Mouse (Mus musculus) gastrocnemius, postnatal 14 days (tissue): Measurements from ENCODE around the gene Mgat4c. TPM values are rescaled to one million over a fixed set of nuclear protein-coding genes. Genes with fewer than 3 reads are reported as not detected.

Source experiments
- DNase-seq: peaks from one replicate; pipeline ENCODE4 v3.0.0; 2021; ENCODE audit warnings: mixed read lengths
- intact Hi-C: fragments of 180-260 bp; cut with DNase I; formaldehyde crosslinking; loops from one replicate; pipeline ENCODE4 v1.15.1; 2025; ENCODE audit warnings: low total_unique reads
- long read RNA-seq, 2 experiments: library from polyadenylated mRNA; stranded (forward); transcript quantifications; one replicate each; pipeline ENCODE4 v2.0.0; 2021
- total RNA-seq, 2 experiments: library from RNA; stranded (reverse); gene quantifications; 2 replicates each; pipeline ENCODE4 v1.2.3; 2021

Gene Mgat4c
- total RNA-seq: not detected
- long read RNA-seq, experiment 1: 0 reads
- long read RNA-seq, experiment 2: 0 reads

DNA sequence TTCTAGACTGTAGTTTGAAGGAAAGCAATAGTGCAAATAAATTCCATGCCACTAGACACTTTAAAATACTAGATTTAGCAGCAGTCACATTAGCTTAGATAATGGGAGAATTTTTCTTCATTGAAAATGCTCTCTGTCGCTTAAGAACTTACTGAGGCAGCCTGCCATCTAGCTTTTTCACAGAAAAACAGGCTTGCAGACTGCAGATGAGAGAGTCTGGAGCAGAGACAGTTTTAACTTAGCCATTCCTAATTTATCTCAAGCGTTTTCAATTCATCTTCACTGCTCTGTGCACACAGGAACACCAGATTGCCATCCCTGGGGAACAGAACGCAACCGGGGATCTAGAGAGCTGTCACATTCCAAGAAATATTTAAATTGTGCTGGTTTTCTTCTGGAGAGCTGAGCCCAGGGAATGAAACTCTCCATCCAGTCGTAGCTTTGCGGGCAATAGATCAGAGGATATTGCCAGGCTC, at the start of gene Mgat4c:
Gene Mgat4c, plus strand, starts transcription at position 51 of the 476 bp plus-strand sequence.
- intact Hi-C loops: no loop called here
- no peak for DNase-seq

DNA sequence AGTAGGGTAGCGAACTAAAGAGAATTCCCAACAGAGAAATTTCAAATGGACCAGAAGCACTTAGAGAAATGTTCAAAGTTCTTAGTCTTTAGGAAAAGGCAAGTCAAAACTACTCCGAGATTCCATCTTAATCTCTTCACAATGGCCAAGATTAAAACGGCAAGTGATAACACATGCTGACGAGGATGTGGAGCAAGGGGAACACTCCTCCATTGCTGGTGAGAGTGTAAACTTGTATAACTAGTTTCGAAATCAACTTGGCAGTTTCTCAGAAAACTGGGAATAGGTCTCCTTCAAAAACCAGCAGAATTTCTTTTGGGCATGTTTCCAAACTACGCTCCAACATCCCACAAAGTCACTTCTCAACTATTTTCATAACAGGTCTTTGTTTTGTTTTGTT, 46.0 kb upstream of the Mgat4c start:
- no peak for DNase-seq
- intact Hi-C loops: no loop called here

DNA sequence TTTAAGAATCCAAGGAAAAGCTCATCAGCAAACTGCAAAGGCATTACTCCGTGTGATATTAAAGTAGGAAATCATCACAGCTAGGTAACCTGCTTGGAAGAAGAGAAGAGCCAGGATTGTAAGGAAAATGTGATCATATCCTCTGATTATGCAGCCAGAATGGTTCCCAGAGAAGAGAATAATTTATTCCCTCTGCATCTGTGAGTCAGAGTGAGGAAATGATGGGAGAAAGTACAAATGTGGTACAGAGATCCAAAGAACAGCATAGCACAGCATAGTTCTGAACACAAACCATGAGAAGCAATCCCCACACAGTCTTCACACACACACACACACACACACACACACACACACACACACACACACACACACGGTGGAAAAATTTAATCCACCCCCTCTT, 40.2 kb upstream of the Mgat4c start:
- no peak for DNase-seq
- intact Hi-C loops: no loop called here

DNA sequence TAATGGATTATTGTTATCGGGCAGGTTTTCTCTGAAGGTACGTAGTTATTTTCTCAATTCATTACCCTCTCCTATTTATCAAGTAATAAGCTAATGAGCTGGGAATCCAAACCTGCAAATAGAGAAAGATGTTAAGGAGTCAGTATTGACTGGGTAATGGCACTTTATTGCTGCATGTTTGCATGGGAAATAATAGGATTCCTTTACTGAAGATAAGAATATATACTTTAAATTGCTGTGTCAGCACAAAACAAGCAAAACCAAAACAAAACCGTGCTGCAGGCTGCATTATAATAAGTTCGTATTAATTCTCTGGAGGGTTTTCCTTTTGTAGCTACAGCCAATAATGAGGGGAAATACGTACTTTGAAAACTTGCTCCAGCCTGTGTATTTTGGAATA, 627 bp downstream of the Mgat4c start:
- DNase-seq: no peak
- intact Hi-C loops: no loop called here

GRCm38 (mm10) chr10:101761828-101762227, 80.5 kb downstream of the Mgat4c start:
- DNase-seq: no peak
- intact Hi-C loops: no loop called here

DNA sequence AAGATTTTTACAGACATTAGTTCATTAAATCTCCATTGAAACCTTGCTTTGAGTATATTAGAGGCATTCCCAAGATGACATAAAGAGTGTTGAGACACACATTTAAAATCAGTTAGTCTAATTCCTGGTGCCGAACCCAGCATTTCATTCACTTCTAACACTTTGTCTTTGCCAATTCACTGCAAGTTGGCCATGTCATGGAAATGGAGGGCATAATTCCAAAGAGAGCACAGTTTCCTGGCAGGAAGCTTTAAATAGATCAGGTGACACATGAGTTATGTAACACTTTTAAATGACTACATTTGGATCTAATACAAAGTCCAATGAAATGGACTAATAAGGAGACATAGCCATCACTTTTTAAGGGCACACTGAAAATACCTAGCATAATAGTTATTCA, 89.4 kb downstream of the Mgat4c start:
- intact Hi-C loops: no loop called here
- DNase-seq: no peak

DNA sequence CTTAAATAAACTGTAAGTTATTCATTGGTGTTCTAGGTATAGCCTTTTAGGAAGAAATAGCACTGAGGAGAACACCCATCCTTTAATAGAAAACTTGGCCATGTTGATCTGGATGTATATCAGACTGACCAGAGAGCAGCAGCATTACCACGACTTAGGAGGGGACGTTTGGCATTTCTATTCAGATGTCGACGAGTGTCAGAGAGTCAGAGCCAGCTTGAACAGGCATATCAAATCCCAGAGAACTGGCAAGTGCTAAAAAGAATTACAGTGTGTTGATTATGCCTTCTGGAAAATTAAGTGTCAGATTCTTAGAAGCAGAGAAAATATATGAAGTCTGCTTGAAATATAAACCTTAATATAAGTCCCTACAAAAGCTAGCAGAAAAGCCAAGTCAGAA, 89.9 kb downstream of the Mgat4c start:
- intact Hi-C loops: no loop called here
- DNase-seq: no peak

GRCm38 (mm10) chr10:101783161-101783744, 102.0 kb downstream of the Mgat4c start:
- DNase-seq: no peak
- intact Hi-C loops: no loop called here

DNA sequence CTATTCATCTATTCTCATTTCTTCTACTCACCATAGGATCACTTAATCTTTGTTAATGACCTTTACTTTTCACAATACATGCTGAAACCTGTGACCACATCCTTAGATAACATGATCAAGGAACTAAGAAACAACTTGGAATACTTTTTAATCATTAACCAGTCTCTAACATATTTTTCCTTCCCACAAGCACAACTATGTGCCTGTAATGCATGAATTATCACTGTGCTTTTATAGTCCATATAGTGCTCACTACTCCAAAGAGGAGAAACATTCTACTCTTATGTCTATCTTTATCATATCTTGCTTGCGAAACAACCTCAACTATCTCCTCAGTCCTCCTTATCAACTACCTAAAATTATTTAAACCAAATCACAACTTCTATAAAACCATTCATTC, 114.2 kb downstream of the Mgat4c start:
- intact Hi-C loops: no loop called here
- no peak for DNase-seq

DNA sequence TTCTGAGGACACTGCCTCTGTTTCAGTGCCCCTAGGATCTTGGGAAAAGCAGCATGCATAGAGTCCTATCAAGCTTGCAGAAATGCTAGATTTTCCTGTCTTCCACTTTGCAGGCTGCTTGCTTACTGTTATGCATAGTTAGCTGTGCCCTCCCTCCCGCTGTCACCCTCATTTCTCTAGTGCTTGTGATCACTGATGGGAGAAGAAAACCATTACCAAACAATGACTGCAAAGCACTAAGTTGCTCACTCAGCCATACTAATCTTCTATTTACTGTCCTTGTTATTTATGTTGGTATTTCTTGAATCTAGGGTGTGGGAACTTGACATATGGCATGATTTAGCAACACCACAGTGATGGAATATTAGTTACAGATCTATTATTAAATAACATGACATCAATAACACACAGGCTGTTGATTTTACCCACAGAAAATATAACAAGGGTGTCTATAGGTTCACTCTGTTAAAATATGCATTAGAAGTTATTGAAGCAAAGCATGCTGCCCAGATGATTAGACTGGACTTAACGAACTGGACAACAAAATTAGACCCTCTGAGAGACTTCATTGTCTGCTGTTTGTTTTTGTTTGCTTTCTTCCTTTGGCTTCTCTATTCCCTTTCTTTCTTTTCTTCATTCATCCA, 117.7 kb downstream of the Mgat4c start:
- intact Hi-C loops: no loop called here
- DNase-seq: no peak

- DNase-seq: no peak
- intact Hi-C loops: no loop called here
Observed at GRCm38 (mm10) chr10:101808768-101809167, 127.5 kb downstream of the Mgat4c start.

GRCm38 (mm10) chr10:101816902-101817301, 135.6 kb downstream of the Mgat4c start:
- DNase-seq: no peak
- intact Hi-C loops: no loop called here

- intact Hi-C loops: no loop called here
- DNase-seq: no peak
Observed at GRCm38 (mm10) chr10:101827944-101828343, 146.7 kb downstream of the Mgat4c start.

GRCm38 (mm10) chr10:101856115-101856514, 174.8 kb downstream of the Mgat4c start:
- no peak for DNase-seq
- intact Hi-C loops: no loop called here

DNA sequence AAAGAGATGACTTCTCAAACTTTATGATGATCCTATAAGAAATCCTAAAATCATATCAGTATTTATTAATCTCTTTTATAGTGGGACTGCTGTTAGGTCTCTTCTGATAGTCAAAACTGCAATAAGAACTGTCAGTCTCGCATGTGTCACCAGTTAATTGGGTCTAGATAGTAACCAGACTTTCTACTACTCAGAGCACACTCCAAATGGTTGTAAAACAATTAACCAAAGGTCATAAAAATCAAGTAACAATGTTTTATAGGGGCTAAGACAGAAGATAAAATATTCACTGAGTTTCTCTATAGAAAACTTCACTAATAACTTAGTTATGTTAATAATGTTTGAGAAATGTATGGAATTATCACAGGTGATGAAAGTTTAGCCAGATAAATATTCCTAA, 208.6 kb downstream of the Mgat4c start:
- intact Hi-C loops: no loop called here
- DNase-seq: no peak

DNA sequence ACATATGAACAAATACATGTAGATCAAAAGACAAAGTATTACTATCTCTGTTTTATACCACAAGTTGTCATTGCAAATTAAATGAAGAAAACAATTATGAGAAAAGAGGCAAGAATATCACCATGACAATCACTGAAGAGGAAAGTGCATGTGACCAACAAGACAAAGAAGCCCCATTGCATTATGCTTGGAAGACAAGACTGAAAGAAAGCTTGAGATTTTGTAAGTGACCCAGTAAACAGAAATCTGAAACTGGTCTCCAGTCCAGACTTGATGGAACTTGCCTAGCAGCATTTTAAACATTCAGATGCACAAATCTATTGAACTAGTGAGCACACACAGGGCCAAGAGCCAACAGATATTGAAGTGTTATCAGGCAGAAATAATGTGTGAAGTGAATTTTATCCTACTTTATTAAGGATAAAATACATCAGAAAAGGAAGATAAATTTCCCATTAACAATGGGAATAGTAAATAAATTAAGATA, 236.1 kb downstream of the Mgat4c start:
- intact Hi-C loops: no loop called here
- no peak for DNase-seq

DNA sequence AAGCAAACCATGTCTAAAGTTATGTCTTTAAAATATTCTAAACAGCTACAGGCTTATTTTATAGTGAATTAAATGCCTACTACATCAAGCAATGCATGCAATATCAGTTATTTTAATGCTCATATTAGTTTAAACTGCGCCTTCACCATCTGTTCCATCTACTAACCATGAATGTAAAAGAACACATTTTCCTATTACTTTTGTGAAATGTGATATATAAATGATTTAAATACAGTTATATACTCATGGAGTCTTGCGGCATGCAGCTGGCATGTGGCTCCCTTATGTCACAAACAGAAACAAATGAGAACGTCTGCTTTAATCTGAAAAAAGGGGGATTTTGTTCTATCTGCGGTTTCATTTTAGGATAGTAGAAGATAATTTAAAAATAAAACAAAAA, 316.3 kb downstream of the Mgat4c start:
- DNase-seq: no peak
- intact Hi-C loops: no loop called here

DNA sequence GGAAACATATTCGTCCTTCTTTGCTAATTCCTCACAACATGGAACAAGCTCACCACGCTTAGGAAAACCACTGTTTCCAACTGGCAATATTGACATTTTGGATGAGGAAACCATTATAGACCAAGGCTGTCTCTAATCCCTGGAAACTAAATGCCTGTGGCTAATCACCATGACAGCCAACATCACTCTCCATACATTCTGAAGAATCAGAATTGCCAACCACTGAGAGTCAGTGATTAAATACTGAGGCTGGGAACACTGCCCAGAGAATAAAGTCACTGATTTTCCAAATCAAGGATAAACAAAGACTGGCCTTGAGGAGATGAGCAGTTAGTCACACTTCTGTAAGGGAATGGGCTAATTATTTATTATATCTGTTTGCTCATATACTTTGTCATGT, 361.2 kb downstream of the Mgat4c start:
- intact Hi-C loops: no loop called here
- no peak for DNase-seq

GRCm38 (mm10) chr10:102056218-102056617, 374.9 kb downstream of the Mgat4c start:
- intact Hi-C loops: no loop called here
- no peak for DNase-seq

DNA sequence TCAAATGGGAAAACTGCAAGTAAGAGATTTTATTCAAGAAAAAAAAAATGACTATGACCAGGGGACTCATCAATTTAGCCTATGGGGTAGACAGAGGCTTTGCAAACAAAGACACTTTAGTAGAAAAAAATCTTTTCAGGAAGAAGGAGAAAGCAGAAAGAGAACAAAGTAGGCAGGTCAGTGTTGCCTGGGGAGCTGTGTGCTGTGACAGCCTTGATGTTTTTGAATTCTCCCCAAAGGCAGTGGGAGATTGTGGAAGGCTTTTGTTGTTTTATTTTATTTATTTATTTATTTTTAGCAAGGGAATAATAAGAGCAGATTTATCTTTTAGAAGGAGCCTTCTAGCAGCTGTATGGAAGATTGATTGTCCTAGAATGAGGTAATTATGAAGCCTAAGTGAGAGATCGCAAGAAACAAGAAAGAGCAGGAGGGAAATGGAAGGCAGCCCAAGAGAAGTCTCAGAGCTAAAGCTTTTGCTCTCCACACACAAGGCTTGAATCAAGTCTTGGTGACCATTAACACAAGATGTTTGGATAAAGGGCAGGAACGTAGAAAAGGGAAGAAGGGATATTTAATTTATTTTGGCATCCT, 375.8 kb downstream of the Mgat4c start:
- no peak for DNase-seq
- intact Hi-C loops: no loop called here
